ENCODE assay signal across 20 mouse cellular contexts in the genomic region with DNA sequence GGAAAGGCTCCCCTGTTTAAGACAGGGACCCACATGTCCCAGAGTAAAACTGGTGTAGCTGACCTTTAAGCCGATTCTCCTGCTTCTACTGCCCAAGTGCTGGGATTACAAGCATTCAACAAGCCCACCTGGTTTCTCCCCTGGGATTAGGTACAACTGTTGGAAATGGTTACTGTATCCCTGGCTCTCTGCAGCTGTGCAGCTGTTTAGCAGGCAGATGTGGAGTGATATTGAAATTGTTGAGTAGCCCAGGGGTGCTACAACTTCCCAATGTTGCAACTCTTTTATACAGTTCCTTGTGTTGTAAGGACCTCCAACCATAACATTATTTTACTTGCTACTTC.
"Had no signal": no experiment of that assay in that cellular context is flagged by ENCODE, and none has a peak within 500 bp of the region (broad histone marks: within the 10 kb centered on the region; RNA-seq: fewer than 3 reads in every experiment).

No protein-coding gene starts in this region.

- H3K27me3 ChIP-seq: intestine, embryonic 15.5 days; limb, embryonic 12.5 days; limb, embryonic 15.5 days; midbrain, embryonic 15.5 days; neural tube, embryonic 12.5 days; neural tube, embryonic 15.5 days had no signal

- H3K4me2 ChIP-seq: intestine, embryonic 15.5 days; limb, embryonic 12.5 days; limb, embryonic 15.5 days; midbrain, embryonic 12.5 days; midbrain, embryonic 15.5 days; neural tube, embryonic 12.5 days; neural tube, embryonic 15.5 days had no signal

- H3K27ac ChIP-seq: intestine, embryonic 15.5 days; limb, embryonic 12.5 days; limb, embryonic 15.5 days; midbrain, embryonic 12.5 days; midbrain, embryonic 15.5 days; neural tube, embryonic 12.5 days; neural tube, embryonic 15.5 days; stomach, postnatal 0 days had no signal

- DNase-seq: kidney, adult 11 months; kidney, adult 8-10 months; kidney, postnatal 14 days; kidney, postnatal 4 days; left cerebral cortex, postnatal 4 days; lung, adult 2 months; lung, postnatal 14 days; lung, postnatal 4 days; right cerebral cortex, adult 18-20 months; right cerebral cortex, postnatal 14 days; right cerebral cortex, postnatal 4 days; thymus, adult 2 months had no signal

- ATAC-seq: intestine, embryonic 15.5 days; midbrain, embryonic 15.5 days had no signal

- H3K4me1 ChIP-seq: intestine, embryonic 15.5 days; midbrain, embryonic 12.5 days; midbrain, embryonic 15.5 days; neural tube, embryonic 12.5 days; neural tube, embryonic 15.5 days had no signal

- H3K4me3 ChIP-seq: intestine, embryonic 15.5 days; limb, embryonic 12.5 days; limb, embryonic 15.5 days; midbrain, embryonic 12.5 days; midbrain, embryonic 15.5 days; neural tube, embryonic 12.5 days; neural tube, embryonic 15.5 days had no signal

- H3K9me3 ChIP-seq: intestine, embryonic 15.5 days; limb, embryonic 12.5 days; limb, embryonic 15.5 days; midbrain, embryonic 12.5 days; midbrain, embryonic 15.5 days; neural tube, embryonic 12.5 days; neural tube, embryonic 15.5 days had no signal

- H3K9ac ChIP-seq: intestine, embryonic 15.5 days; limb, embryonic 12.5 days; limb, embryonic 15.5 days; midbrain, embryonic 12.5 days; midbrain, embryonic 15.5 days; neural tube, embryonic 12.5 days; neural tube, embryonic 15.5 days had no signal

- H3K36me3 ChIP-seq: intestine, embryonic 15.5 days; limb, embryonic 12.5 days; limb, embryonic 15.5 days; midbrain, embryonic 12.5 days; midbrain, embryonic 15.5 days; neural tube, embryonic 12.5 days; neural tube, embryonic 15.5 days had no signal
